Mouse (Mus musculus): Measurements from ENCODE around the gene Gm44805. TPM values are rescaled to one million over a fixed set of nuclear protein-coding genes. Genes with fewer than 3 reads are reported as not detected.
A peak's percentile ranks its signal among the peaks of the same experiment; 100 is the strongest.

Gm44805 gene
- polyA plus RNA-seq (2012; rRNA removed) (3.3 and 5.1 TPM in 2 replicates), polyA plus RNA-seq (2014; fragmentation: Nextera tagmentation; extraction: Ambion mirVana) (29.0 and 48.5 TPM in 2 replicates)

- no peak within 1 kb of the TSS; a peak in 1 of 4 replicates for H3K4me3 ChIP-seq (ENCODE audit: insufficient read depth in 1 of 2, low read depth in 2 of 2, low read length in 2 of 2)
- ATAC-seq (ENCODE audit: insufficient read depth) (peak; percentile 31; the same call in 1 of the 2 replicates), DNase-seq (ENCODE audit: low read depth in 3 of 3, low spot score in 3 of 3) (no peak)
- TF ChIP-seq CTCF (IDR thresholded peaks at IDR 0.05; ENCODE audit: low read depth), result no peak
- no peak for TF ChIP-seq EP300 (IDR thresholded peaks at IDR 0.05; ENCODE audit: low read depth)
- peak within 1 kb of the TSS; percentile 31 for H3K4me2 ChIP-seq (ENCODE audit: low read depth)
- no peak within 1 kb of the TSS; the same call in 1 of the 2 replicates for H3K9ac ChIP-seq (replicated peaks)
- H3K27ac ChIP-seq, result peak within 1 kb of the TSS; percentile 32; the same call in 1 of the 2 replicates
- 45% methylated on average over 8 of the region's 8 CpGs for WGBS (ENCODE audit: insufficient replicate concordance)
- H3K27me3 ChIP-seq (ENCODE audit: control insufficient read depth, insufficient read depth, low read length), result no peaks in the 10 kb centered on the region
- no peaks in the 10 kb centered on the region for H3K36me3 ChIP-seq (replicated peaks; ENCODE audit: control insufficient read depth, insufficient read depth, low read depth)
- no peaks in the 10 kb centered on the region for H3K9me3 ChIP-seq (ENCODE audit: control insufficient read depth, low read length)
- peaks cover 0 to 34% of the 10 kb centered on the region in 2 experiments; a peak in 2 of 4 replicates for H3K4me1 ChIP-seq (replicated peaks; ENCODE audit: control insufficient read depth in 2 of 2, insufficient read depth in 2 of 2, low read length in 1 of 2)
Measured at GRCm38 (mm10) chr7:19681202-19681694, at the start of gene Gm44805, which contains the start of gene Apoc4. Gene Gm44805, minus strand, starts transcription at chr7:19681423. Gene Apoc4, minus strand, starts transcription at chr7:19681479.

- no peak overlapping the region for H3K4me3 ChIP-seq (ENCODE audit: insufficient read depth in 1 of 2, low read depth in 2 of 2, low read length in 2 of 2)
- no peak overlapping the region for H3K4me2 ChIP-seq (ENCODE audit: low read depth)
- TF ChIP-seq CTCF (IDR thresholded peaks at IDR 0.05; ENCODE audit: low read depth), result no peak
- TF ChIP-seq EP300 (IDR thresholded peaks at IDR 0.05; ENCODE audit: low read depth), result no peak
- no peaks in the 10 kb centered on the region for H3K27me3 ChIP-seq (ENCODE audit: control insufficient read depth, insufficient read depth, low read length)
- no peak overlapping the region for H3K27ac ChIP-seq
- H3K9me3 ChIP-seq (ENCODE audit: control insufficient read depth, low read length), result no peaks in the 10 kb centered on the region
- ATAC-seq (ENCODE audit: insufficient read depth) (no peak), DNase-seq (ENCODE audit: low read depth in 3 of 3, low spot score in 3 of 3) (no peak)
- no peak overlapping the region for H3K9ac ChIP-seq (replicated peaks)
- WGBS (ENCODE audit: insufficient replicate concordance), result 71% methylated on average over 4 of the region's 4 CpGs
- H3K36me3 ChIP-seq (replicated peaks; ENCODE audit: control insufficient read depth, insufficient read depth, low read depth), result no peaks in the 10 kb centered on the region
- peaks cover 4 to 10% of the 10 kb centered on the region in 2 experiments; a peak in 3 of 4 replicates for H3K4me1 ChIP-seq (replicated peaks; ENCODE audit: control insufficient read depth in 2 of 2, insufficient read depth in 2 of 2, low read length in 1 of 2)
Measured at GRCm38 (mm10) chr7:19726541-19726940, 45.3 kb upstream of the Gm44805 start.

- DNase-seq (ENCODE audit: low read depth in 3 of 3, low spot score in 3 of 3), result no peak
- H3K27ac ChIP-seq, result no peak overlapping the region
- H3K4me2 ChIP-seq (ENCODE audit: low read depth), result no peak overlapping the region
- TF ChIP-seq EP300 (IDR thresholded peaks at IDR 0.05; ENCODE audit: low read depth) (no peak), CTCF (IDR thresholded peaks at IDR 0.05; ENCODE audit: low read depth) (no peak)
- no peak overlapping the region for H3K9ac ChIP-seq (replicated peaks)
- peaks cover 4 to 10% of the 10 kb centered on the region in 2 experiments; a peak in 3 of 4 replicates for H3K4me1 ChIP-seq (replicated peaks; ENCODE audit: control insufficient read depth in 2 of 2, insufficient read depth in 2 of 2, low read length in 1 of 2)
- no peak for ATAC-seq (ENCODE audit: insufficient read depth)
- no peaks in the 10 kb centered on the region for H3K27me3 ChIP-seq (ENCODE audit: control insufficient read depth, insufficient read depth, low read length)
- 73% methylated on average over 12 of the region's 12 CpGs for WGBS (ENCODE audit: insufficient replicate concordance)
- no peak overlapping the region for H3K4me3 ChIP-seq (ENCODE audit: insufficient read depth in 1 of 2, low read depth in 2 of 2, low read length in 2 of 2)
- no peaks in the 10 kb centered on the region for H3K9me3 ChIP-seq (ENCODE audit: control insufficient read depth, low read length)
- H3K36me3 ChIP-seq (replicated peaks; ENCODE audit: control insufficient read depth, insufficient read depth, low read depth), result no peaks in the 10 kb centered on the region
Measured at GRCm38 (mm10) chr7:19724167-19724566, 42.9 kb upstream of the Gm44805 start.

- Histone ChIP-seq H3K9me3 (ENCODE audit: control insufficient read depth, low read length) (no peaks in the 10 kb centered on the region), H3K4me3 (ENCODE audit: insufficient read depth in 1 of 2, low read depth in 2 of 2, low read length in 2 of 2) (no peak overlapping the region), H3K36me3 (replicated peaks; ENCODE audit: control insufficient read depth, insufficient read depth, low read depth) (no peaks in the 10 kb centered on the region), H3K27me3 (ENCODE audit: control insufficient read depth, insufficient read depth, low read length) (no peaks in the 10 kb centered on the region), H3K9ac (replicated peaks) (no peak overlapping the region), H3K4me1 (replicated peaks; ENCODE audit: control insufficient read depth in 2 of 2, insufficient read depth in 2 of 2, low read length in 1 of 2) (peaks cover 4 to 10% of the 10 kb centered on the region in 2 experiments; a peak in 3 of 4 replicates), H3K27ac (no peak overlapping the region), H3K4me2 (ENCODE audit: low read depth) (no peak overlapping the region)
- TF ChIP-seq EP300 (IDR thresholded peaks at IDR 0.05; ENCODE audit: low read depth) (no peak), CTCF (IDR thresholded peaks at IDR 0.05; ENCODE audit: low read depth) (0 out of 2 replicates have a peak, but pooled peaks have one; percentile 2)
- DNase-seq (ENCODE audit: low read depth in 3 of 3, low spot score in 3 of 3) (no peak), ATAC-seq (ENCODE audit: insufficient read depth) (peak; percentile 46; the same call in 1 of the 2 replicates)
- 44% methylated on average over 6 of the region's 6 CpGs for WGBS (ENCODE audit: insufficient replicate concordance)
Measured at GRCm38 (mm10) chr7:19722754-19723195, 41.6 kb upstream of the Gm44805 start.

- DNase-seq (ENCODE audit: low read depth in 3 of 3, low spot score in 3 of 3) (no peak), ATAC-seq (ENCODE audit: insufficient read depth) (no peak)
- Histone ChIP-seq H3K4me2 (ENCODE audit: low read depth) (no peak overlapping the region), H3K9ac (replicated peaks) (no peak overlapping the region), H3K4me3 (ENCODE audit: insufficient read depth in 1 of 2, low read depth in 2 of 2, low read length in 2 of 2) (no peak overlapping the region), H3K36me3 (replicated peaks; ENCODE audit: control insufficient read depth, insufficient read depth, low read depth) (no peaks in the 10 kb centered on the region), H3K27ac (no peak overlapping the region), H3K4me1 (replicated peaks; ENCODE audit: control insufficient read depth in 2 of 2, insufficient read depth in 2 of 2, low read length in 1 of 2) (peaks cover 13 to 20% of the 10 kb centered on the region in 2 experiments), H3K9me3 (ENCODE audit: control insufficient read depth, low read length) (no peaks in the 10 kb centered on the region), H3K27me3 (ENCODE audit: control insufficient read depth, insufficient read depth, low read length) (no peaks in the 10 kb centered on the region)
- WGBS (ENCODE audit: insufficient replicate concordance), result 64% methylated on average over 4 of the region's 4 CpGs
- TF ChIP-seq CTCF (IDR thresholded peaks at IDR 0.05; ENCODE audit: low read depth), result no peak
- no peak for TF ChIP-seq EP300 (IDR thresholded peaks at IDR 0.05; ENCODE audit: low read depth)
Measured at GRCm38 (mm10) chr7:19719200-19719599, 38.0 kb upstream of the Gm44805 start.
